Mouse (Mus musculus) intestine, embryonic 16.5 days (tissue): ENCODE measurements around the gene Ndufaf7. TPM values are rescaled to one million over a fixed set of nuclear protein-coding genes. Genes with fewer than 3 reads are reported as not detected.
A peak's percentile ranks its signal among the peaks of the same experiment; 100 is the strongest.

Experiments
- ATAC-seq: fragments of 200-750 bp; cut with Nextera tagmentation; 2 replicates; pipeline ENCODE4 v1.8.0; 2017; ENCODE audit warnings: moderate TSS enrichment, moderate library complexity
- H3K27ac ChIP-seq: fragments of 300-500 bp; sonication (generic); 2 replicates; pipeline ENCODE4 v1.5.1; 2014; ENCODE audit warnings: mild to moderate bottlenecking, low read length
- H3K27me3 ChIP-seq: fragments of 300-500 bp; sonication (generic); replicated peaks from 2 replicates; pipeline ENCODE4 v1.6.1; 2014; ENCODE audit warnings: low read length, control low read depth, mixed read lengths; ENCODE audit not compliant: control insufficient read depth, insufficient read depth
- H3K36me3 ChIP-seq: fragments of 300-500 bp; sonication (generic); 2 replicates; pipeline ENCODE4 v1.6.1; 2014; ENCODE audit warnings: low read length, control low read depth; ENCODE audit not compliant: control insufficient read depth, insufficient read depth
- H3K4me1 ChIP-seq: fragments of 300-500 bp; sonication (generic); 2 replicates; pipeline ENCODE4 v1.6.1; 2014; ENCODE audit warnings: low read length, control low read depth, mixed read lengths; ENCODE audit not compliant: control insufficient read depth, insufficient read depth
- H3K4me2 ChIP-seq: fragments of 300-500 bp; sonication (generic); 2 replicates; pipeline ENCODE4 v1.6.1; 2014; ENCODE audit warnings: low read depth, low read length, control low read depth
- H3K4me3 ChIP-seq: fragments of 300-500 bp; sonication (generic); 2 replicates; pipeline ENCODE4 v1.5.1; 2014; ENCODE audit warnings: mild to moderate bottlenecking, low read length
- H3K9ac ChIP-seq: fragments of 300-500 bp; sonication (generic); 2 replicates; pipeline ENCODE4 v1.6.1; 2014; ENCODE audit warnings: low read depth, low read length
- H3K9me3 ChIP-seq: fragments of 300-500 bp; sonication (generic); 2 replicates; pipeline ENCODE4 v1.6.1; 2016; ENCODE audit warnings: low read length, control low read depth; ENCODE audit not compliant: control insufficient read depth
- WGBS: fragments of 180-500 bp; shearing (Covaris S2); extraction: QIAGEN DNeasy Blood & Tissue Kit; methylation state at CpG from one replicate; pipeline ENCODE4 v1.1.7; 2014; 5-methylcytosine and 5-hydroxymethylcytosine counted together
- polyA plus RNA-seq: library from polyadenylated mRNA; unstranded; fragments of >200 nt; fragmentation: Nextera tagmentation; extraction: Ambion mirVana; gene quantifications from 2 replicates; pipeline ENCODE4 v1.2.1, GENCODE M21; 2015

Gene Ndufaf7
- polyA plus RNA-seq, 1 experiment from 2014 or later: 50.1 TPM

- Histone ChIP-seq H3K4me2 (no peak overlapping the region), H3K27me3 (no peaks in the 10 kb centered on the region), H3K9me3 (no peaks in the 10 kb centered on the region), H3K9ac (no peak overlapping the region), H3K36me3 (no peaks in the 10 kb centered on the region), H3K4me3 (no peak overlapping the region), H3K27ac (0 out of 2 replicates have a peak overlapping the region, but pooled peaks have one; percentile 18), H3K4me1 (no peaks in the 10 kb centered on the region)
- 75% methylated on average over 8 of the region's 8 CpGs for WGBS
- ATAC-seq: no peak
Observed at GRCm38 (mm10) chr17:78989015-78989414, 52.1 kb downstream of the Ndufaf7 start.

- Histone ChIP-seq H3K4me3 (no peak overlapping the region), H3K9me3 (no peaks in the 10 kb centered on the region), H3K9ac (no peak overlapping the region), H3K4me2 (no peak overlapping the region), H3K27me3 (no peaks in the 10 kb centered on the region), H3K4me1 (no peaks in the 10 kb centered on the region), H3K36me3 (no peaks in the 10 kb centered on the region), H3K27ac (no peak overlapping the region)
- no peak for ATAC-seq
- 98% methylated on average over 2 of the region's 2 CpGs for WGBS
Observed at GRCm38 (mm10) chr17:78991549-78991948, 54.6 kb downstream of the Ndufaf7 start.

GRCm38 (mm10) chr17:78992303-78993027, 55.5 kb downstream of the Ndufaf7 start:
- no peaks in the 10 kb centered on the region for H3K9me3 ChIP-seq
- no peaks in the 10 kb centered on the region for H3K27me3 ChIP-seq
- H3K4me2 ChIP-seq: no peak overlapping the region
- no peak overlapping the region for H3K27ac ChIP-seq
- WGBS: 67% methylated on average over 9 of the region's 9 CpGs
- no peaks in the 10 kb centered on the region for H3K36me3 ChIP-seq
- H3K4me3 ChIP-seq: no peak overlapping the region
- no peaks in the 10 kb centered on the region for H3K4me1 ChIP-seq
- no peak overlapping the region for H3K9ac ChIP-seq
- no peak for ATAC-seq

GRCm38 (mm10) chr17:78993670-78994069, 56.7 kb downstream of the Ndufaf7 start:
- no peaks in the 10 kb centered on the region for H3K36me3 ChIP-seq
- H3K4me2 ChIP-seq: no peak overlapping the region
- no peaks in the 10 kb centered on the region for H3K9me3 ChIP-seq
- ATAC-seq: no peak
- no peak overlapping the region for H3K9ac ChIP-seq
- no peaks in the 10 kb centered on the region for H3K4me1 ChIP-seq
- no peaks in the 10 kb centered on the region for H3K27me3 ChIP-seq
- H3K4me3 ChIP-seq: no peak overlapping the region
- 68% methylated on average over 2 of the region's 2 CpGs for WGBS
- no peak overlapping the region for H3K27ac ChIP-seq

GRCm38 (mm10) chr17:78994382-78994781, 57.4 kb downstream of the Ndufaf7 start:
- H3K27ac ChIP-seq: no peak overlapping the region
- no peak overlapping the region for H3K4me2 ChIP-seq
- no peak overlapping the region for H3K9ac ChIP-seq
- H3K27me3 ChIP-seq: no peaks in the 10 kb centered on the region
- no peak overlapping the region for H3K4me3 ChIP-seq
- ATAC-seq: no peak
- H3K36me3 ChIP-seq: no peaks in the 10 kb centered on the region
- H3K9me3 ChIP-seq: no peaks in the 10 kb centered on the region
- no peaks in the 10 kb centered on the region for H3K4me1 ChIP-seq
- WGBS: 80% methylated on average over 8 of the region's 8 CpGs

GRCm38 (mm10) chr17:78994931-78995820, 58.2 kb downstream of the Ndufaf7 start:
- 62% methylated on average over 9 of the region's 9 CpGs for WGBS
- no peaks in the 10 kb centered on the region for H3K4me1 ChIP-seq
- no peak overlapping the region for H3K4me2 ChIP-seq
- H3K4me3 ChIP-seq: no peak overlapping the region
- no peaks in the 10 kb centered on the region for H3K9me3 ChIP-seq
- H3K9ac ChIP-seq: no peak overlapping the region
- H3K36me3 ChIP-seq: no peaks in the 10 kb centered on the region
- no peak overlapping the region for H3K27ac ChIP-seq
- H3K27me3 ChIP-seq: no peaks in the 10 kb centered on the region
- no peak for ATAC-seq

Other genes starting within 250 kb of the Ndufaf7 start
- gene Strn, start 199.9 kb upstream of the Ndufaf7 start, polyA plus RNA-seq: 4.7 and 5.3 TPM in 2 replicates
- gene Heatr5b, start 101.8 kb upstream of the Ndufaf7 start, polyA plus RNA-seq: 9.6 and 12.1 TPM in 2 replicates
- gene Gpatch11, start 101.6 kb upstream of the Ndufaf7 start, polyA plus RNA-seq: 47.1 and 50.4 TPM in 2 replicates
- 11.0 and 14.5 TPM in 2 replicates for gene Eif2ak2, start 54.6 kb upstream of the Ndufaf7 start, polyA plus RNA-seq
- gene Sult6b1, start 30.1 kb upstream of the Ndufaf7 start, polyA plus RNA-seq: 0.12 and 0.18 TPM in 2 replicates
- 120 and 124 TPM in 2 replicates for gene Cebpzos, start 20.6 kb upstream of the Ndufaf7 start, polyA plus RNA-seq
- 38.9 and 41.7 TPM in 2 replicates for gene Cebpz, start 70 bp upstream of the Ndufaf7 start, polyA plus RNA-seq
- gene Prkd3, start 83.7 kb downstream of the Ndufaf7 start, polyA plus RNA-seq: 21.1 and 21.9 TPM in 2 replicates
- 11.6 and 13.3 TPM in 2 replicates for gene Qpct, start 114.8 kb downstream of the Ndufaf7 start, polyA plus RNA-seq